Mouse (Mus musculus): ENCODE measurements around the gene Ncl. TPM values are rescaled to one million over a fixed set of nuclear protein-coding genes. Genes with fewer than 3 reads are reported as not detected.

Ncl gene
- polyA plus RNA-seq, 1 experiment from 2014 or later: 227 TPM

DNA sequence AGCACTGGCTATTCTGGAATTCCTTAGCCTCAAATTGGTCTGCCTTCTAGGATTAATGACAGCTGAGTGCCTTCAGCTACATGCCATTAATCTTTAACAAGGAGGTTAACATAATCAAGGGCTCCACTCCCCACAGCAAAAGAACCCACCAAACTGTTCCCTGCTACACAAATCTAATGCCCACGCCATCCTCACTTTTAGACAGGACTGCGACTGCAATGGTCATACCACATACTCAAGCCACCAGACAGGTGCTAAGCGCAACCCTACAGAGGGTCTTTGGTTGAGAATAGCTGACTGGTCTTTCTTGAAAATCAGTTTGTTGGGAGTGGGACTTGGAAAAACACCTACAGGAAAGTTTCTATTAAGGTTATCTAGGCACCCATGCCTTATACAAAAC is 10.0 kb downstream of the Ncl start:
- Histone ChIP-seq H3K9ac (replicated peaks; ENCODE audit: low read depth, low read length) (no peak overlapping the region), H3K27ac (ENCODE audit: low read length) (no peak overlapping the region), H3K4me3 (replicated peaks; ENCODE audit: low read length) (no peak overlapping the region), H3K36me3 (ENCODE audit: control insufficient read depth, insufficient read depth) (peaks cover 45% of the 10 kb centered on the region), H3K27me3 (replicated peaks; ENCODE audit: control insufficient read depth, insufficient read depth, low read length) (no peaks in the 10 kb centered on the region), H3K4me2 (ENCODE audit: low read length) (no peak overlapping the region), H3K4me1 (replicated peaks; ENCODE audit: control insufficient read depth, insufficient read depth, low read length) (no peaks in the 10 kb centered on the region), H3K9me3 (ENCODE audit: control insufficient read depth, low read length) (no peaks in the 10 kb centered on the region)
- whole genome bisulfite sequencing: 91% methylated on average over 3 of the region's 3 CpGs
- no peak for ATAC-seq

GRCm38 (mm10) chr1:86348801-86349200 is 10.4 kb downstream of the Ncl start:
- WGBS: 62% methylated on average over 4 of the region's 4 CpGs
- no peak for ATAC-seq

DNA sequence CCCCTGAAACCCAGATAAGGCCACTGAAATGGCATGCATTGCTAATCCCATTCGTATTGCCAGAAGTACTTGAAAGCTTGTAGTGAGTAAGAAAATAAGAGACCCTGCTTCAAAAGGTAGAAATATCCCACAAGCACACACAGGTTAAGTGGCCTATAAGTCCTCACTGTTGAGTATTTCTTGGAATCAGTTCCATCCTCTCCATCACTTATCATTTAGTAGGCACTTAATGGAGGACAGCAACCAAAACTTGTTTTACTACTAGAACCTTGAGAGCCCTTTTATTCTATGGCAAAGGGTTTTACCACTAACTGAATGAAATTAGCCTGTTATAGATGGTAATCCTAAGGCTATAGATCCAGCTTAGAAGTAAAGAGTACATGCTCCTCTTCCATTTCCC is 11.1 kb downstream of the Ncl start:
- Histone ChIP-seq H3K9ac (replicated peaks; ENCODE audit: low read depth, low read length) (no peak overlapping the region), H3K9me3 (ENCODE audit: control insufficient read depth, low read length) (no peaks in the 10 kb centered on the region), H3K4me1 (replicated peaks; ENCODE audit: control insufficient read depth, insufficient read depth, low read length) (no peaks in the 10 kb centered on the region), H3K27ac (ENCODE audit: low read length) (no peak overlapping the region), H3K4me3 (replicated peaks; ENCODE audit: low read length) (no peak overlapping the region), H3K36me3 (ENCODE audit: control insufficient read depth, insufficient read depth) (peaks cover 37% of the 10 kb centered on the region), H3K27me3 (replicated peaks; ENCODE audit: control insufficient read depth, insufficient read depth, low read length) (no peaks in the 10 kb centered on the region), H3K4me2 (ENCODE audit: low read length) (no peak overlapping the region)
- ATAC-seq: no peak
- 74% methylated on average over 1 of the region's 1 CpGs for WGBS

More at GRCm38 (mm10) chr1:86348801-86349200, 10.4 kb downstream of the Ncl start:
- Histone ChIP-seq H3K27ac (ENCODE audit: low read length) (no peak overlapping the region), H3K9me3 (ENCODE audit: control insufficient read depth, low read length) (no peaks in the 10 kb centered on the region), H3K9ac (replicated peaks; ENCODE audit: low read depth, low read length) (no peak overlapping the region), H3K4me3 (replicated peaks; ENCODE audit: low read length) (no peak overlapping the region), H3K4me2 (ENCODE audit: low read length) (no peak overlapping the region), H3K27me3 (replicated peaks; ENCODE audit: control insufficient read depth, insufficient read depth, low read length) (no peaks in the 10 kb centered on the region), H3K36me3 (ENCODE audit: control insufficient read depth, insufficient read depth) (peaks cover 44% of the 10 kb centered on the region), H3K4me1 (replicated peaks; ENCODE audit: control insufficient read depth, insufficient read depth, low read length) (no peaks in the 10 kb centered on the region)

DNA sequence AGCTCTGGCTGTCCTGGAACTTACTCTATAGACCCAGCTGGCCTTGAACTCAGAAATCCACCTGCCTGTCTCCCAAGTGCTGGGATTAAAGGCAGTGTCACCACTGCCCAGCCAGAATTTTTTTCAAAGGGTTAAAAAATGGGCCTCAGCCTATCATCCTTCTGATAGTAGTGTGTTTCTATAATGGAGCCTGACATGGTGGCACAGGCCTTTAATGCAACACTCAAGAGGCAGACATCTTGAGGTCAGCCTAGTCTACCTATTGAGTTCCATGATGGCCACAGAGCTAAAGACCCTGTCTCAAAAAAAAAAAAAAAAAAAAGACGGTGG is 11.5 kb downstream of the Ncl start:
- ATAC-seq: no peak
- Histone ChIP-seq H3K36me3 (ENCODE audit: control insufficient read depth, insufficient read depth) (peaks cover 34% of the 10 kb centered on the region), H3K4me1 (replicated peaks; ENCODE audit: control insufficient read depth, insufficient read depth, low read length) (no peaks in the 10 kb centered on the region), H3K9ac (replicated peaks; ENCODE audit: low read depth, low read length) (no peak overlapping the region), H3K27me3 (replicated peaks; ENCODE audit: control insufficient read depth, insufficient read depth, low read length) (no peaks in the 10 kb centered on the region), H3K4me2 (ENCODE audit: low read length) (no peak overlapping the region), H3K4me3 (replicated peaks; ENCODE audit: low read length) (no peak overlapping the region), H3K9me3 (ENCODE audit: control insufficient read depth, low read length) (no peaks in the 10 kb centered on the region), H3K27ac (ENCODE audit: low read length) (no peak overlapping the region)
- WGBS: 71% methylated on average over 1 of the region's 1 CpGs

DNA sequence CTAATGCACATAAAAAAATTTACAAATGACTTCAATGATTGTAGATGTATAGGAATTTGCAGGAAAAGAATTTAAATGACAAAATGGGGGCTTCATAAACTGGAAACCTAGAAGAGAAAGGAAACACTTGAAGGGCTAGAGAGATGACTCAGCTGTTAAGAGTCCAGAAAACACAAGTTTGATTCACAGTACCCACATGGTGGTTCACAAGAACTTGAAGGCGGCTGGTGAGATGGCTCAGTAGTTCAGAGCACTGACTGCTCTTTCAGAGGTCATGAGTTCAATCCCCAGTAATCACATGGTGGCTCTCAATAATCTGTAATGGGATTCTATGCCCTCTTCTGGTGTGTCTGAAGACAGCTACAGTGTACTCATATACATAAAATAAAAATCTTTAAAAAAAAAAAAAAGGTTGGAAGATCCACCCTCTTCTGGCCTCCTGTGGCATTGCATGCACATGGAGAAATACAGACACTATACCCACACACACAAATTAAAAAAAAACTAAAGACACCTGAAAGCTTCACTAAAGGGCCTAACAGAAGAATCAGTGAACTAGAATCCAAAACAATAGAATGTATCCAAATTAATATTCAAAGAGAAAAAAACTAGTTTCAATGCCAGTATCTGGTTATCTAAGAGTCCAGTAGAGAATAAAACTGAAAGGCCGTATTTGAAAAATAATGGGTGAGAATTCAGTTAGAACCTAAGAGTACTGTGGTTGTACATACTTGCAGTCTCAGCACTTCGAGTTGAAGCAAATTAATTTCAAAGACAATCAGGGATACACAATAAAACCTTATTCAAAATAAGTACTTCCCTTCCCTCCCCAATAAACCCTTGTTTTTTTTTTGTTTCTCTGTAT is 12.1 kb downstream of the Ncl start:
- Histone ChIP-seq H3K9me3 (ENCODE audit: control insufficient read depth, low read length) (no peaks in the 10 kb centered on the region), H3K4me2 (ENCODE audit: low read length) (no peak overlapping the region), H3K9ac (replicated peaks; ENCODE audit: low read depth, low read length) (no peak overlapping the region), H3K27ac (ENCODE audit: low read length) (no peak overlapping the region), H3K27me3 (replicated peaks; ENCODE audit: control insufficient read depth, insufficient read depth, low read length) (no peaks in the 10 kb centered on the region), H3K4me3 (replicated peaks; ENCODE audit: low read length) (no peak overlapping the region), H3K36me3 (ENCODE audit: control insufficient read depth, insufficient read depth) (peaks cover 32% of the 10 kb centered on the region), H3K4me1 (replicated peaks; ENCODE audit: control insufficient read depth, insufficient read depth, low read length) (no peaks in the 10 kb centered on the region)
- ATAC-seq: no peak
- WGBS: 88% methylated on average over 3 of the region's 3 CpGs

DNA sequence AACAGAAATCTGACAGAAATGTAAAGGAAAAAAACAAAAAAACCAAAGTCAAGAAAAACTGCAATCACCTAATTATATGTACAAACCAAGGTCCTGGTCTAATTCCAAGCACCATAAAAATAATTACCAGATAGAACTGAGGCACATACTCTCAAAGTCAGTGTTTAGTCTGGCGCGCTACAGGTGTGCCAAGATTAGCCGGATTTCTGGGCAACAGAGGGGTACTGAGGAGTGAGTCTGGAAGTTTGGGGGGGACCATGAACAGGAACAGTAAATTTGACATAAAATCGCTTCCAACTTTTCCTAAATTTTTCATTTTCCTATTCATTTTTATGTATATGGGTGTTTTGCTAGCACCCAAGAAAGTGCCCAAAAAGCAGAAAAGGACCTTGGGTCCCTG is 13.2 kb downstream of the Ncl start:
- H3K36me3 ChIP-seq (ENCODE audit: control insufficient read depth, insufficient read depth): peaks cover 21% of the 10 kb centered on the region
- H3K9me3 ChIP-seq (ENCODE audit: control insufficient read depth, low read length): no peaks in the 10 kb centered on the region
- no peaks in the 10 kb centered on the region for H3K27me3 ChIP-seq (replicated peaks; ENCODE audit: control insufficient read depth, insufficient read depth, low read length)
- H3K4me2 ChIP-seq (ENCODE audit: low read length): no peak overlapping the region
- 92% methylated on average over 4 of the region's 4 CpGs for WGBS
- H3K9ac ChIP-seq (replicated peaks; ENCODE audit: low read depth, low read length): no peak overlapping the region
- H3K27ac ChIP-seq (ENCODE audit: low read length): no peak overlapping the region
- ATAC-seq: no peak
- no peaks in the 10 kb centered on the region for H3K4me1 ChIP-seq (replicated peaks; ENCODE audit: control insufficient read depth, insufficient read depth, low read length)
- no peak overlapping the region for H3K4me3 ChIP-seq (replicated peaks; ENCODE audit: low read length)

GRCm38 (mm10) chr1:86345069-86345468 is 14.1 kb downstream of the Ncl start:
- no peak overlapping the region for H3K4me3 ChIP-seq (replicated peaks; ENCODE audit: low read length)
- peaks cover 13% of the 10 kb centered on the region for H3K36me3 ChIP-seq (ENCODE audit: control insufficient read depth, insufficient read depth)
- no peaks in the 10 kb centered on the region for H3K27me3 ChIP-seq (replicated peaks; ENCODE audit: control insufficient read depth, insufficient read depth, low read length)
- H3K4me2 ChIP-seq (ENCODE audit: low read length): no peak overlapping the region
- WGBS: 97% methylated on average over 4 of the region's 4 CpGs
- no peak for ATAC-seq
- no peak overlapping the region for H3K27ac ChIP-seq (ENCODE audit: low read length)
- no peaks in the 10 kb centered on the region for H3K4me1 ChIP-seq (replicated peaks; ENCODE audit: control insufficient read depth, insufficient read depth, low read length)
- H3K9me3 ChIP-seq (ENCODE audit: control insufficient read depth, low read length): no peaks in the 10 kb centered on the region
- no peak overlapping the region for H3K9ac ChIP-seq (replicated peaks; ENCODE audit: low read depth, low read length)

GRCm38 (mm10) chr1:86343969-86344861 is 15.0 kb downstream of the Ncl start:
- no peak overlapping the region for H3K4me2 ChIP-seq (ENCODE audit: low read length)
- WGBS: 75% methylated on average over 4 of the region's 4 CpGs
- H3K36me3 ChIP-seq (ENCODE audit: control insufficient read depth, insufficient read depth): peaks cover 10% of the 10 kb centered on the region
- H3K9ac ChIP-seq (replicated peaks; ENCODE audit: low read depth, low read length): no peak overlapping the region
- no peaks in the 10 kb centered on the region for H3K27me3 ChIP-seq (replicated peaks; ENCODE audit: control insufficient read depth, insufficient read depth, low read length)
- no peak overlapping the region for H3K4me3 ChIP-seq (replicated peaks; ENCODE audit: low read length)
- no peaks in the 10 kb centered on the region for H3K9me3 ChIP-seq (ENCODE audit: control insufficient read depth, low read length)
- ATAC-seq: no peak
- no peak overlapping the region for H3K27ac ChIP-seq (ENCODE audit: low read length)
- no peaks in the 10 kb centered on the region for H3K4me1 ChIP-seq (replicated peaks; ENCODE audit: control insufficient read depth, insufficient read depth, low read length)

- Histone ChIP-seq H3K9ac (replicated peaks; ENCODE audit: low read depth, low read length) (no peak overlapping the region), H3K27ac (ENCODE audit: low read length) (no peak overlapping the region), H3K4me3 (replicated peaks; ENCODE audit: low read length) (no peak overlapping the region), H3K27me3 (replicated peaks; ENCODE audit: control insufficient read depth, insufficient read depth, low read length) (no peaks in the 10 kb centered on the region), H3K36me3 (ENCODE audit: control insufficient read depth, insufficient read depth) (peaks cover 3% of the 10 kb centered on the region), H3K9me3 (ENCODE audit: control insufficient read depth, low read length) (no peaks in the 10 kb centered on the region), H3K4me1 (replicated peaks; ENCODE audit: control insufficient read depth, insufficient read depth, low read length) (no peaks in the 10 kb centered on the region), H3K4me2 (ENCODE audit: low read length) (no peak overlapping the region)
- no peak for ATAC-seq
- 100% methylated on average over 1 of the region's 1 CpGs for WGBS
These were observed 16.0 kb downstream of the Ncl start for GRCm38 (mm10) chr1:86343087-86343645.
